Mouse (Mus musculus) testis, adult 2 months (tissue): ENCODE data around the gene Gm42669.

Experiments
- CTCF ChIP-seq: fragments of 200-500 bp; IDR thresholded peaks from 2 replicates; pipeline ENCODE4 v1.5.1; 2012; ENCODE audit warnings: low read depth, mild to moderate bottlenecking, inconsistent platforms, low read length, moderate library complexity; ENCODE audit not compliant: control insufficient read depth, insufficient read depth, insufficient replicate concordance
- POLR2A ChIP-seq: fragments of 200-500 bp; IDR thresholded peaks from 2 replicates; pipeline ENCODE4 v1.6.1; 2012; ENCODE audit warnings: low read depth, mild to moderate bottlenecking, inconsistent platforms, low read length, moderate library complexity; ENCODE audit not compliant: control insufficient read depth

DNA sequence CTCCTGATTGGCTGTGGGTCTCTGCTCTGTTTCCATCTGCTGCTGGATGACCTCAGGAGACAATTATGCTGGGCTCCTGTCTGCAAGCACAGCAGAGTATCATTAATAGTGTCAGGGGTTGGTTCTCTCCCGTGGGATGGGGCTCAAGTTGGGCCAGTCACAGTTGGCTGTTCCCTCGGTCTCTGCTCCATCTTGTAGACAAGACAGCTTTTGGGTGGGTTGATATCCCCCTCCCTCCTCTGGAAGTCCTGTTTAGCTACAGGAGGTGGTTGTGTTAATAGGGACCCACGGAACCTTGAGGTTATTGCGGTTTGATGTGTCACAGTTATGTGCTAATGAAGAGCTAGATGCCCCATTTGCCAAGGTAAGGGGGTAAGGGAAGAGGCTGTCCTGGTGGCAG, 18.4 kb upstream of the Gm42669 start:
- no peak for TF ChIP-seq CTCF
- TF ChIP-seq POLR2A: no peak
